Mouse (Mus musculus) brain, embryonic 14.5 days (tissue): ENCODE measurements around the gene Rdh9.

Source experiments
- CTCF ChIP-seq: fragments of 200-500 bp; IDR thresholded peaks from 2 replicates; pipeline ENCODE4 v1.5.1; 2012; ENCODE audit warnings: inconsistent platforms, mild to moderate bottlenecking, moderate library complexity, borderline replicate concordance; ENCODE audit not compliant: insufficient read depth, insufficient read length; ENCODE audit errors: extremely low read depth
- POLR2A ChIP-seq: fragments of 200-500 bp; IDR thresholded peaks from 2 replicates; pipeline ENCODE4 v1.6.1; 2012; ENCODE audit warnings: mild to moderate bottlenecking, inconsistent platforms, borderline replicate concordance; ENCODE audit not compliant: poor library complexity, insufficient read depth, insufficient read length, severe bottlenecking; ENCODE audit errors: extremely low read depth

GRCm38 (mm10) chr10:127730285-127730932 lies 45.8 kb upstream of the Rdh9 start:
- TF ChIP-seq CTCF (no peak), POLR2A (no peak)
